Comparison of ENCODE assay signal across 11 mouse cellular contexts in the genomic region with DNA sequence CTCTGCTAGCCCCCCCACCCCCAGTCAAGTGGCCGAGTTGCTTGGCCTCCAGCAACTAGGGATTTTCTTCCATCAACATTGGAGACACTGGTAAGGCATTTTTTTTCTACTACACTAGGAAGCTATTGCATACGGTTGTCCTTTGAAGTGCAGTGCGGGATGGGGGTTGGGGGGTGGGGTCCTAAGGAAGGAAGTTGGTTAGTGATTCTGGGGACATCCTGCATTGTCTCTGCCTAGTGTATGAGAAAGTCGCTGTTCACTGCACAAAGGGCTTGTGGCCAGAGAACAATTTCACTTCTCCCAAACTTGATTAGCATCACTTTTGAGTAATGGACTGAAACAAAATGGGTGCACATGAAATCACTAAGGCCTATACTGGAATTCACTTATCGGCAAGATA. TPM values are rescaled to one million over a fixed set of nuclear protein-coding genes. Genes with fewer than 3 reads are reported as not detected.
DNase-seq lines count a peak whose midpoint lies in the region; ATAC-seq lines count a peak whose summit lies in the region.
"Had no signal": no experiment of that assay in that cellular context is flagged by ENCODE, and none has a peak within 500 bp of the region (broad histone marks: within the 10 kb centered on the region; RNA-seq: fewer than 3 reads in every experiment).

No protein-coding gene starts in this region.

- H3K9ac ChIP-seq in heart, embryonic 12.5 days, result no peak overlapping the region
- H3K9ac ChIP-seq in forebrain, embryonic 11.5 days (ENCODE audit: low read length), result peak overlapping the region; percentile 24; the same call in 1 of the 2 replicates
- H3K9ac ChIP-seq in neural tube, embryonic 12.5 days, result no peak overlapping the region
- no peak overlapping the region for H3K9ac ChIP-seq in intestine, embryonic 15.5 days
- H3K9ac ChIP-seq: liver, embryonic 15.5 days had no signal

- 35% methylated on average over 5 of the region's 5 CpGs for WGBS in heart, embryonic 12.5 days
- 32% methylated on average over 5 of the region's 5 CpGs for WGBS in forebrain, embryonic 11.5 days
- WGBS in neural tube, embryonic 12.5 days, result 31% methylated on average over 5 of the region's 5 CpGs
- WGBS in intestine, embryonic 15.5 days, result 56% methylated on average over 5 of the region's 5 CpGs

- no peak for ATAC-seq in heart, embryonic 12.5 days (ENCODE audit: insufficient number of reproducible peaks, low FRiP score)
- peak; percentile 57; the same call in 1 of the 2 replicates for ATAC-seq in forebrain, embryonic 11.5 days (replicated peaks; ENCODE audit: low FRiP score)
- ATAC-seq in neural tube, embryonic 12.5 days (ENCODE audit: low FRiP score, low read depth), result no peak
- no peak for ATAC-seq in intestine, embryonic 15.5 days

- H3K27ac ChIP-seq in heart, embryonic 12.5 days (ENCODE audit: poor library complexity, severe bottlenecking), result no peak overlapping the region
- peak overlapping the region; percentile 71 for H3K27ac ChIP-seq in forebrain, embryonic 11.5 days (ENCODE audit: low read depth, low read length)
- H3K27ac ChIP-seq in neural tube, embryonic 12.5 days, result no peak overlapping the region
- H3K27ac ChIP-seq in intestine, embryonic 15.5 days, result no peak overlapping the region
- H3K27ac ChIP-seq: liver, embryonic 15.5 days had no signal

- peak overlapping the region; percentile 24; the same call in 1 of the 2 replicates for H3K4me2 ChIP-seq in heart, embryonic 12.5 days
- H3K4me2 ChIP-seq in forebrain, embryonic 11.5 days (ENCODE audit: low read depth, low read length, severe bottlenecking), result peak overlapping the region; percentile 34
- H3K4me2 ChIP-seq in neural tube, embryonic 12.5 days (replicated peaks), result peak overlapping the region; percentile 47
- no peak overlapping the region for H3K4me2 ChIP-seq in intestine, embryonic 15.5 days (replicated peaks)
- H3K4me2 ChIP-seq: liver, embryonic 15.5 days had no signal

- peaks cover 5% of the 10 kb centered on the region; the same call in 1 of the 2 replicates for H3K4me1 ChIP-seq in heart, embryonic 12.5 days (replicated peaks)
- no peaks in the 10 kb centered on the region; the same call in 1 of the 2 replicates for H3K4me1 ChIP-seq in forebrain, embryonic 11.5 days (replicated peaks; ENCODE audit: control insufficient read depth, insufficient read depth, low read length)
- no peaks in the 10 kb centered on the region for H3K4me1 ChIP-seq in neural tube, embryonic 12.5 days
- H3K4me1 ChIP-seq in intestine, embryonic 15.5 days (replicated peaks), result no peaks in the 10 kb centered on the region
- H3K4me1 ChIP-seq: liver, embryonic 15.5 days had no signal

- H3K27me3 ChIP-seq in heart, embryonic 12.5 days (replicated peaks), result peaks cover 4% of the 10 kb centered on the region; the same call in 1 of the 2 replicates
- H3K27me3 ChIP-seq in forebrain, embryonic 11.5 days (ENCODE audit: control insufficient read depth, insufficient read depth, low read length), result peaks cover 2% of the 10 kb centered on the region; the same call in 1 of the 2 replicates
- H3K27me3 ChIP-seq in neural tube, embryonic 12.5 days (replicated peaks), result 0 out of 2 replicates have a peak, but pooled peaks cover 2% of the 10 kb centered on the region
- H3K27me3 ChIP-seq in intestine, embryonic 15.5 days (replicated peaks), result no peaks in the 10 kb centered on the region
- H3K27me3 ChIP-seq: liver, embryonic 15.5 days had no signal

- no peaks in the 10 kb centered on the region for H3K9me3 ChIP-seq in heart, embryonic 12.5 days (replicated peaks)
- no peaks in the 10 kb centered on the region for H3K9me3 ChIP-seq in forebrain, embryonic 11.5 days (ENCODE audit: control insufficient read depth, low read length)
- no peaks in the 10 kb centered on the region for H3K9me3 ChIP-seq in neural tube, embryonic 12.5 days
- H3K9me3 ChIP-seq in intestine, embryonic 15.5 days, result no peaks in the 10 kb centered on the region
- H3K9me3 ChIP-seq: liver, embryonic 15.5 days had no signal

- no peaks in the 10 kb centered on the region for H3K36me3 ChIP-seq in heart, embryonic 12.5 days
- H3K36me3 ChIP-seq in forebrain, embryonic 11.5 days (ENCODE audit: control insufficient read depth, insufficient read depth, low read length), result no peaks in the 10 kb centered on the region
- no peaks in the 10 kb centered on the region for H3K36me3 ChIP-seq in neural tube, embryonic 12.5 days
- H3K36me3 ChIP-seq in intestine, embryonic 15.5 days, result no peaks in the 10 kb centered on the region
- H3K36me3 ChIP-seq: liver, embryonic 15.5 days had no signal

- no peak overlapping the region for H3K4me3 ChIP-seq in heart, embryonic 12.5 days
- H3K4me3 ChIP-seq in forebrain, embryonic 11.5 days (ENCODE audit: low read depth, low read length), result no peak overlapping the region; the same call in 1 of the 2 replicates
- peak overlapping the region; percentile 0; the same call in 1 of the 2 replicates for H3K4me3 ChIP-seq in neural tube, embryonic 12.5 days
- no peak overlapping the region for H3K4me3 ChIP-seq in intestine, embryonic 15.5 days (replicated peaks)
- H3K4me3 ChIP-seq: liver, embryonic 15.5 days had no signal

- DNase-seq in heart, adult 9 months (ENCODE audit: low spot score in 2 of 2), result no peak
- peak; percentile 46 for DNase-seq in forebrain, embryonic 11.5 days (ENCODE audit: low spot score)
- DNase-seq in kidney, postnatal 4 days, result peak; percentile 2
- DNase-seq in retina, postnatal 1 day, result no peak
- DNase-seq in ovary, adult 18-20 months (ENCODE audit: low spot score), result no peak

RNA-seq across cellular contexts. Expression of a gene that starts 48.7 kb away (rescaled TPM):
- polyA plus RNA-seq in heart, embryonic 12.5 days (2016; fragmentation: Nextera tagmentation; extraction: Ambion mirVana), result 0.21 and 0.46 TPM in 2 replicates
- polyA plus RNA-seq in forebrain, embryonic 11.5 days (2014; fragmentation: Nextera tagmentation; extraction: Ambion mirVana), result 0.36 TPM in 1 of 2 replicates, not detected in the other
- polyA plus RNA-seq in neural tube, embryonic 12.5 days (2016; fragmentation: Nextera tagmentation; extraction: Ambion mirVana), result not detected in 2 replicates
- polyA plus RNA-seq in intestine, embryonic 15.5 days (2015; fragmentation: Nextera tagmentation; extraction: Ambion mirVana), result 0.15 and 0.25 TPM in 2 replicates
- polyA plus RNA-seq: cortical plate, adult 2 months; gonadal fat pad, adult 2 months; liver, embryonic 15.5 days had no signal

Comparison
In these comparisons a context has a peak if more than half of its experiments do, and no peak if none do; other contexts are left out.
1. DNase-seq: peak in forebrain, embryonic 11.5 days (single experiment) and kidney, postnatal 4 days (2 of 2); none in heart, adult 9 months (0 of 2), retina, postnatal 1 day (single experiment) and ovary, adult 18-20 months (single experiment).